Mouse (Mus musculus) MEL (cell line): Measurements from ENCODE around the gene 1700016C15Rik. TPM values are rescaled to one million over a fixed set of nuclear protein-coding genes. Genes with fewer than 3 reads are reported as not detected.

Experiments
- DNase-seq: peaks from one replicate; pipeline ENCODE4 v3.0.0; 2011; ENCODE audit warnings: low read depth, low spot score
- H3K27ac ChIP-seq: 2 replicates; pipeline ENCODE4 v1.5.1; 2012; ENCODE audit warnings: low read depth, mild to moderate bottlenecking, control low read depth, low read length, moderate library complexity; ENCODE audit not compliant: control insufficient read depth
- H3K27me3 ChIP-seq, 2 experiments: fragments of 150-350 bp in 1 of 2; sonication (generic) in 1 of 2; 2 replicates each; pipeline ENCODE4 v1.6.1; 2012; ENCODE audit warnings: low read length in 2 of 2, mild to moderate bottlenecking in 2 of 2, improper control_type of control experiment in 1 of 2, moderate library complexity in 1 of 2; ENCODE audit not compliant: insufficient read depth in 2 of 2, control insufficient read depth in 1 of 2
- H3K36me3 ChIP-seq, 2 experiments: 2 replicates each; pipeline ENCODE4 v1.6.1; 2012 to 2014; ENCODE audit warnings: low read length in 2 of 2, improper control_type of control experiment in 1 of 2, inconsistent platforms in 1 of 2, mild to moderate bottlenecking in 1 of 2; ENCODE audit not compliant: insufficient read depth in 2 of 2, control insufficient read depth in 1 of 2
- H3K4me1 ChIP-seq, 2 experiments: fragments of 150-350 bp in 1 of 2; sonication (generic) in 1 of 2; 2 replicates each; pipeline ENCODE4 v1.6.1; 2012; ENCODE audit warnings: low read length in 2 of 2, improper control_type of control experiment in 1 of 2, mild to moderate bottlenecking in 1 of 2; ENCODE audit not compliant: insufficient read depth in 2 of 2, control insufficient read depth in 1 of 2
- H3K4me3 ChIP-seq, 2 experiments: fragments of 150-350 bp in 1 of 2; sonication (generic) in 1 of 2; 2 replicates each; pipeline ENCODE4 v1.5.1; 2012; ENCODE audit warnings: low read depth in 2 of 2, low read length in 2 of 2, mild to moderate bottlenecking in 2 of 2, moderate library complexity in 2 of 2, control low read depth in 1 of 2, improper control_type of control experiment in 1 of 2; ENCODE audit not compliant: control insufficient read depth in 1 of 2, insufficient read depth in 1 of 2
- H3K79me2 ChIP-seq: 2 replicates; pipeline ENCODE4 v1.6.1; 2012; ENCODE audit warnings: mild to moderate bottlenecking, low read length, moderate library complexity; ENCODE audit not compliant: control insufficient read depth, poor library complexity, insufficient read depth
- H3K9ac ChIP-seq: 2 replicates; pipeline ENCODE4 v1.6.1; 2012; ENCODE audit warnings: low read depth, mild to moderate bottlenecking, control low read depth, low read length, moderate library complexity; ENCODE audit not compliant: control insufficient read depth, poor library complexity, severe bottlenecking
- H3K9me3 ChIP-seq: fragments of 150-350 bp; sonication (generic); replicated peaks from 2 replicates; pipeline ENCODE4 v1.6.1; 2012; ENCODE audit warnings: mild to moderate bottlenecking, low read length, improper control_type of control experiment, moderate library complexity; ENCODE audit not compliant: insufficient read depth
- CHD1 ChIP-seq: IDR thresholded peaks from 2 replicates; pipeline ENCODE4 v1.6.1; 2012; ENCODE audit warnings: low read depth, mild to moderate bottlenecking, inconsistent platforms, low read length, improper control_type of control experiment
- CHD2 ChIP-seq: IDR thresholded peaks from 2 replicates; pipeline ENCODE4 v1.6.1; 2011; ENCODE audit warnings: low read length, improper control_type of control experiment
- CTCF ChIP-seq, 3 experiments: IDR thresholded peaks in 2 of 3; conservative IDR thresholded peaks in 1 of 3; 2 replicates each; pipeline ENCODE4 v1.5.1; 2011 to 2012; ENCODE audit warnings: low read length in 3 of 3, low read depth in 2 of 3, mild to moderate bottlenecking in 2 of 3, improper control_type of control experiment in 1 of 3, inconsistent platforms in 1 of 3, mixed read lengths in 1 of 3, moderate library complexity in 1 of 3; ENCODE audit not compliant: control insufficient read depth in 1 of 3, insufficient read depth in 1 of 3, poor library complexity in 1 of 3, severe bottlenecking in 1 of 3
- ELF1 ChIP-seq: IDR thresholded peaks from 2 replicates; pipeline ENCODE4 v1.6.1; 2014; ENCODE audit warnings: low read depth, mild to moderate bottlenecking, inconsistent platforms, low read length, improper control_type of control experiment, moderate library complexity
- EP300 ChIP-seq, 2 experiments: IDR thresholded peaks; 2 replicates each; pipeline ENCODE4 v1.6.1; 2011; ENCODE audit warnings: improper control_type of control experiment in 2 of 2, low read length in 2 of 2, low read depth in 1 of 2, mild to moderate bottlenecking in 1 of 2
- GATA1 ChIP-seq: IDR thresholded peaks from 2 replicates; pipeline ENCODE4 v1.6.1; 2011; ENCODE audit warnings: low read depth, low read length, improper control_type of control experiment
- HCFC1 ChIP-seq: IDR thresholded peaks from 2 replicates; pipeline ENCODE4 v1.6.1; 2012; ENCODE audit warnings: low read depth, mild to moderate bottlenecking, inconsistent platforms, low read length, improper control_type of control experiment, moderate library complexity
- JUND ChIP-seq: IDR thresholded peaks from 2 replicates; pipeline ENCODE4 v1.6.1; 2011; ENCODE audit warnings: low read depth, mild to moderate bottlenecking, improper control_type of control experiment, low read length
- KAT2A ChIP-seq: conservative IDR thresholded peaks from 2 replicates; pipeline ENCODE4 v1.6.1; 2012; ENCODE audit warnings: low read depth, low read length, improper control_type of control experiment, inconsistent platforms
- MAZ ChIP-seq: IDR thresholded peaks from 2 replicates; pipeline ENCODE4 v1.6.1; 2012; ENCODE audit warnings: low read depth, mild to moderate bottlenecking, inconsistent platforms, low read length, improper control_type of control experiment
- MEF2A ChIP-seq: IDR thresholded peaks from 2 replicates; pipeline ENCODE4 v1.6.1; 2014; ENCODE audit warnings: low read depth, mild to moderate bottlenecking, inconsistent platforms, low read length, improper control_type of control experiment; ENCODE audit not compliant: poor library complexity, insufficient replicate concordance, severe bottlenecking; ENCODE audit errors: extremely low read depth
- MYC ChIP-seq: IDR thresholded peaks from 2 replicates; pipeline ENCODE4 v1.6.1; 2011; ENCODE audit warnings: low read depth, mild to moderate bottlenecking, low read length, improper control_type of control experiment, moderate library complexity
- NELFE ChIP-seq: IDR thresholded peaks from 2 replicates; pipeline ENCODE4 v1.6.1; 2011; ENCODE audit warnings: low read depth, low read length, improper control_type of control experiment
- POLR2AphosphoS5 ChIP-seq: IDR thresholded peaks from 2 replicates; pipeline ENCODE4 v1.6.1; 2012; ENCODE audit warnings: low read depth, borderline replicate concordance, mild to moderate bottlenecking, inconsistent platforms, low read length, moderate library complexity, mixed read lengths
- RAD21 ChIP-seq: IDR thresholded peaks from 2 replicates; pipeline ENCODE4 v1.6.1; 2011; ENCODE audit warnings: mild to moderate bottlenecking, low read depth, low read length, improper control_type of control experiment
- RCOR1 ChIP-seq: IDR thresholded peaks from 2 replicates; pipeline ENCODE4 v1.6.1; 2012; ENCODE audit warnings: low read depth, mild to moderate bottlenecking, inconsistent platforms, low read length, improper control_type of control experiment
- SMC3 ChIP-seq: IDR thresholded peaks from 2 replicates; pipeline ENCODE4 v1.6.1; 2011; ENCODE audit warnings: low read depth, low read length, improper control_type of control experiment
- TAL1 ChIP-seq: IDR thresholded peaks from 2 replicates; pipeline ENCODE4 v1.6.1; 2012; ENCODE audit warnings: mild to moderate bottlenecking, inconsistent platforms, low read length, moderate library complexity, mixed read lengths
- TBP ChIP-seq: IDR thresholded peaks from 2 replicates; pipeline ENCODE4 v1.8.0; 2011; ENCODE audit warnings: low read depth, low read length, improper control_type of control experiment
- USF2 ChIP-seq, 2 experiments: IDR thresholded peaks; 2 replicates each; pipeline ENCODE4 v1.6.1; 2011 to 2012; ENCODE audit warnings: improper control_type of control experiment in 2 of 2, low read length in 2 of 2, borderline replicate concordance in 1 of 2, inconsistent platforms in 1 of 2, low read depth in 1 of 2, mild to moderate bottlenecking in 1 of 2; ENCODE audit not compliant: insufficient read depth in 1 of 2
- ZC3H11A ChIP-seq: IDR thresholded peaks from 2 replicates; pipeline ENCODE4 v1.6.1; 2012; ENCODE audit warnings: low read depth, mild to moderate bottlenecking, inconsistent platforms, low read length, improper control_type of control experiment
- ZMIZ1 ChIP-seq: IDR thresholded peaks from 2 replicates; pipeline ENCODE4 v1.6.1; 2012; ENCODE audit warnings: low read depth, mild to moderate bottlenecking, inconsistent platforms, low read length, improper control_type of control experiment, moderate library complexity
- polyA plus RNA-seq, 2 experiments: library from polyadenylated mRNA; stranded (reverse) in 1 of 2; unstranded in 1 of 2; fragments of >175 nt in 1 of 2; fragments of >200 nt in 1 of 2; gene quantifications; 2 replicates each; pipeline versions ENCODE4 v1.2.1 to v1.2.4; 2012; ENCODE audit warnings: low replicate concordance in 2 of 2, low read depth in 1 of 2; ENCODE audit not compliant: insufficient read length in 2 of 2, insufficient read depth in 1 of 2, missing spikeins in 1 of 2
- total RNA-seq: library from RNA; depleted of rRNA; stranded (reverse); fragments of 300-350 nt; gene quantifications from 2 replicates; pipeline ENCODE4 v1.2.3, GENCODE M21; 2012

1700016C15Rik gene
- total and polyA plus RNA-seq, 3 experiments, result not detected

- Histone ChIP-seq H3K9me3 (no peaks in the 10 kb centered on the region), H3K4me3 (peak overlapping the region in 1 of 2 experiments; percentile 37; a peak in 2 of 4 replicates), H3K36me3 (no peaks in the 10 kb centered on the region), H3K27ac (no peak overlapping the region), H3K4me1 (no peaks in the 10 kb centered on the region; a peak in 1 of 4 replicates), H3K9ac (0 out of 2 replicates have a peak overlapping the region, but pooled peaks have one; percentile 0)
- TF ChIP-seq CHD2 (no peak), KAT2A (no peak), EP300 (IDR thresholded peaks at IDR 0.05; ENCODE audit: low read depth in 1 of 2, low read length in 2 of 2) (no peak), USF2 (IDR thresholded peaks at IDR 0.05; ENCODE audit: borderline replicate concordance in 1 of 2, insufficient read depth in 1 of 2, low read depth in 1 of 2, low read length in 2 of 2) (no peak), POLR2AphosphoS5 (no peak), TAL1 (no peak), HCFC1 (no peak), NELFE (no peak), ZMIZ1 (no peak), MEF2A (no peak), ELF1 (no peak), MAZ (no peak), TBP (no peak), RCOR1 (no peak), MYC (no peak)
- TF ChIP-seq, all 39 proteins: peak for 0
- Histone ChIP-seq H3K27me3 (no peaks in the 10 kb centered on the region), H3K79me2 (no peaks in the 10 kb centered on the region)
- peak; percentile 25 for DNase-seq
These were observed 45.4 kb upstream of the 1700016C15Rik start for GRCm38 (mm10) chr1:177683931-177684836.

- DNase-seq, result peak; percentile 75
These were observed 44.7 kb upstream of the 1700016C15Rik start for GRCm38 (mm10) chr1:177684901-177685300.

More at GRCm38 (mm10) chr1:177684901-177685300, 44.7 kb upstream of the 1700016C15Rik start:
- TF ChIP-seq GATA1, result no peak
- TF ChIP-seq SMC3, result peak; percentile 89
- TF ChIP-seq CHD1, result no peak
- TF ChIP-seq ZC3H11A, result peak; percentile 93
- TF ChIP-seq CTCF (IDR thresholded peaks at IDR 0.05 in 2 of 3, conservative IDR thresholded peaks at IDR 0.05 in 1 of 3; ENCODE audit: control insufficient read depth in 1 of 3, insufficient read depth in 1 of 3, low read depth in 2 of 3, low read length in 3 of 3, poor library complexity in 1 of 3, severe bottlenecking in 1 of 3), result peak; percentile 34 to 88 (median 42)
- TF ChIP-seq JUND, result 0 out of 2 replicates have a peak, but pooled peaks have one; percentile 34
- TF ChIP-seq MAZ, result 0 out of 2 replicates have a peak, but pooled peaks have one; percentile 40
- TF ChIP-seq RAD21, result peak; percentile 97
- no peak overlapping the region for H3K9ac ChIP-seq
- H3K4me3 ChIP-seq, result peak overlapping the region in 1 of 2 experiments; percentile 37; a peak in 2 of 4 replicates
- H3K79me2 ChIP-seq, result no peaks in the 10 kb centered on the region
- H3K36me3 ChIP-seq, result no peaks in the 10 kb centered on the region
- H3K27me3 ChIP-seq, result no peaks in the 10 kb centered on the region
- H3K4me1 ChIP-seq, result no peaks in the 10 kb centered on the region; a peak in 1 of 4 replicates
- H3K9me3 ChIP-seq, result no peaks in the 10 kb centered on the region
- H3K27ac ChIP-seq, result no peak overlapping the region
